Mouse (Mus musculus) intestine, embryonic 16.5 days (tissue): ENCODE results near the gene Pgpep1l. TPM values are rescaled to one million over a fixed set of nuclear protein-coding genes. Genes with fewer than 3 reads are reported as not detected.
"Not testable (repeated sequence)": the region's sequence is repeated elsewhere in the genome, so short reads cannot be mapped to it uniquely, and the experiment has no call there.

Source experiments
- ATAC-seq: fragments of 200-750 bp; cut with Nextera tagmentation; 2 replicates; pipeline ENCODE4 v1.8.0; 2017; ENCODE audit warnings: moderate TSS enrichment, moderate library complexity
- H3K27ac ChIP-seq: fragments of 300-500 bp; sonication (generic); 2 replicates; pipeline ENCODE4 v1.5.1; 2014; ENCODE audit warnings: mild to moderate bottlenecking, low read length
- H3K27me3 ChIP-seq: fragments of 300-500 bp; sonication (generic); replicated peaks from 2 replicates; pipeline ENCODE4 v1.6.1; 2014; ENCODE audit warnings: low read length, control low read depth, mixed read lengths; ENCODE audit not compliant: control insufficient read depth, insufficient read depth
- H3K36me3 ChIP-seq: fragments of 300-500 bp; sonication (generic); 2 replicates; pipeline ENCODE4 v1.6.1; 2014; ENCODE audit warnings: low read length, control low read depth; ENCODE audit not compliant: control insufficient read depth, insufficient read depth
- H3K4me1 ChIP-seq: fragments of 300-500 bp; sonication (generic); 2 replicates; pipeline ENCODE4 v1.6.1; 2014; ENCODE audit warnings: low read length, control low read depth, mixed read lengths; ENCODE audit not compliant: control insufficient read depth, insufficient read depth
- H3K4me2 ChIP-seq: fragments of 300-500 bp; sonication (generic); 2 replicates; pipeline ENCODE4 v1.6.1; 2014; ENCODE audit warnings: low read depth, low read length, control low read depth
- H3K4me3 ChIP-seq: fragments of 300-500 bp; sonication (generic); 2 replicates; pipeline ENCODE4 v1.5.1; 2014; ENCODE audit warnings: mild to moderate bottlenecking, low read length
- H3K9ac ChIP-seq: fragments of 300-500 bp; sonication (generic); 2 replicates; pipeline ENCODE4 v1.6.1; 2014; ENCODE audit warnings: low read depth, low read length
- H3K9me3 ChIP-seq: fragments of 300-500 bp; sonication (generic); 2 replicates; pipeline ENCODE4 v1.6.1; 2016; ENCODE audit warnings: low read length, control low read depth; ENCODE audit not compliant: control insufficient read depth
- WGBS: fragments of 180-500 bp; shearing (Covaris S2); extraction: QIAGEN DNeasy Blood & Tissue Kit; methylation state at CpG from one replicate; pipeline ENCODE4 v1.1.7; 2014; 5-methylcytosine and 5-hydroxymethylcytosine counted together
- polyA plus RNA-seq: library from polyadenylated mRNA; unstranded; fragments of >200 nt; fragmentation: Nextera tagmentation; extraction: Ambion mirVana; gene quantifications from 2 replicates; pipeline ENCODE4 v1.2.1, GENCODE M21; 2015

Pgpep1l gene
- polyA plus RNA-seq, 1 experiment from 2014 or later: not detected

GRCm38 (mm10) chr7:68298381-68299076 is 34.5 kb upstream of the Pgpep1l start:
- Histone ChIP-seq H3K4me1 (0 out of 2 replicates have a peak, but pooled peaks cover 2% of the 10 kb centered on the region), H3K36me3 (no peaks in the 10 kb centered on the region), H3K4me2 (no peak overlapping the region), H3K27ac (no peak overlapping the region), H3K9ac (no peak overlapping the region), H3K4me3 (no peak overlapping the region), H3K27me3 (no peaks in the 10 kb centered on the region), H3K9me3 (no peaks in the 10 kb centered on the region)
- WGBS: 82% methylated on average over 13 of the region's 13 CpGs
- ATAC-seq: no peak

GRCm38 (mm10) chr7:68296487-68296886 is 32.5 kb upstream of the Pgpep1l start:
- H3K9ac ChIP-seq: no peak overlapping the region
- no peak overlapping the region for H3K4me3 ChIP-seq
- no peak overlapping the region for H3K4me2 ChIP-seq
- no peak overlapping the region for H3K27ac ChIP-seq
- H3K36me3 ChIP-seq: no peaks in the 10 kb centered on the region
- H3K4me1 ChIP-seq: no peaks in the 10 kb centered on the region
- no peak for ATAC-seq
- 87% methylated on average over 5 of the region's 5 CpGs for WGBS
- H3K9me3 ChIP-seq: no peaks in the 10 kb centered on the region
- H3K27me3 ChIP-seq: no peaks in the 10 kb centered on the region

DNA sequence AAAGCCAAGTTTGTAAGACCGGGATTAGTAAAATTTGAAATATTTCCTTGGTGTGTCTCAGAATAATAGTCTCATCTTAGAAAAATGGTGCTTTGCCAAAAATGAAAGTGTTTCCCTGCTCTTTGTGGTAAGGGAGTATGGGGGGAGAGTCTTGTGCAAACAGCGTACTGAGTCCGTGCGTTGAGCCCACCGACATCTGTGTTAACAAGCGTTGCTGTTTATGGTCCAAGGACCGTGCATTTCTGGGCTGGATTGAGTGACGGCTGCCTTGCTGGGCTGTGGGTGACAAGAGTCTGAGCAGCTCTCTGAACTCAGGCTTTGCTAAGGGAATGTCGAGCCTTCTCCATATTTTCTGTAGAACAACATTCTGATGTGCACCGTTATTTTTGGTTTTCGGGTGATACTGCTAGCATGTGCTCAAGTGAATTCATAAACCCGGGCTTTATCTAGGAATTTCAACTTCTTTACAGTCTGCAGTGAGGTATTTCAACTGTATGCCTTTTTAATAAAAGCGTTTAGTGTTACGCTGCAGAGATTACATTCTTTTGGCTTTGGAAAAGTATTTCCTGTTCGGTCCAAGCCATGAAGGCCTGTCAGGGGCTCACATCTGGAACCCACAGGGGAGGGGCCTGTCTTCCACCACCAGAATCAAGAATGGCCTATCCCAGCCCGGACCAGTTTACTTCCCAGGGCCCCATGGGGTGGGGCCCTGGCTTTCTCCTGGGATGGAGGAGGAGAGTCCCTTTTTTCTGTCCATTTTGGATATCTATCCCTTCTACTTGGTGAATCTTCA is 30.2 kb upstream of the Pgpep1l start:
- no peak overlapping the region for H3K4me3 ChIP-seq
- no peaks in the 10 kb centered on the region for H3K4me1 ChIP-seq
- H3K9ac ChIP-seq: no peak overlapping the region
- ATAC-seq: peak; percentile 58; the same call in 1 of the 2 replicates
- H3K27ac ChIP-seq: peak overlapping the region; percentile 52; the same call in 1 of the 2 replicates
- H3K4me2 ChIP-seq: 0 out of 2 replicates have a peak overlapping the region, but pooled peaks have one; percentile 8
- H3K36me3 ChIP-seq: no peaks in the 10 kb centered on the region
- no peaks in the 10 kb centered on the region for H3K9me3 ChIP-seq
- H3K27me3 ChIP-seq: no peaks in the 10 kb centered on the region
- 55% methylated on average over 16 of the region's 16 CpGs for WGBS

- ATAC-seq: no peak
- WGBS: 52% methylated on average over 1 of the region's 1 CpGs
- H3K4me3 ChIP-seq: no peak overlapping the region
- no peaks in the 10 kb centered on the region for H3K27me3 ChIP-seq
- H3K4me1 ChIP-seq: no peaks in the 10 kb centered on the region
- H3K4me2 ChIP-seq: no peak overlapping the region
- no peak overlapping the region for H3K9ac ChIP-seq
- no peak overlapping the region for H3K27ac ChIP-seq
- no peaks in the 10 kb centered on the region for H3K36me3 ChIP-seq
- H3K9me3 ChIP-seq: no peaks in the 10 kb centered on the region
These were observed 27.6 kb upstream of the Pgpep1l start for GRCm38 (mm10) chr7:68291603-68292002.

GRCm38 (mm10) chr7:68289081-68289480 is 25.0 kb upstream of the Pgpep1l start:
- Histone ChIP-seq H3K36me3 (no peaks in the 10 kb centered on the region), H3K27ac (no peak overlapping the region), H3K9ac (no peak overlapping the region), H3K4me3 (no peak overlapping the region), H3K27me3 (no peaks in the 10 kb centered on the region), H3K4me1 (no peaks in the 10 kb centered on the region), H3K4me2 (no peak overlapping the region), H3K9me3 (no peaks in the 10 kb centered on the region)
- ATAC-seq: no peak
- WGBS: 94% methylated on average over 8 of the region's 8 CpGs

DNA sequence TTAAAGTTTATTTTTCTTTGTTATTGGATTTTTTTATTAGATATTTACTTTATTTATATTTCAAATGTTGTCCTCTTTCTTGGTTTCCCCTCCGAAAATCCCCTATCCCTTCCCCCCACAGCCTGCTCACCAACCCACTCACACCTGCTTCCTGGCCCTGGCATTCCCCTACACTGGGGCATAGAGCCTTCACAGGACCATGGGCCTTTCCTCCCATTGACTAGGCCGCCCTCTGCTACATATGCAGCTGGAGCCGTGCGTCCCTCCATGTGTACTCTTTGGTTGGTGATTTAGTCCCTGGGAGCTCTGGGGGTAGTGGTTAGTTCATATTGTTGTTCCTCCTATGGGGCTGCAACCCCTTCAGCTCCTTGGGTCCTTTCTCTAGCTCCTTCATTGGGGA is 24.0 kb upstream of the Pgpep1l start:
- WGBS: 90% methylated on average over 4 of the region's 4 CpGs
- H3K9ac ChIP-seq, H3K4me1 ChIP-seq, H3K9me3 ChIP-seq, H3K27ac ChIP-seq, H3K4me3 ChIP-seq, ATAC-seq, H3K27me3 ChIP-seq, H3K36me3 ChIP-seq, H3K4me2 ChIP-seq: not testable (repeated sequence)

DNA sequence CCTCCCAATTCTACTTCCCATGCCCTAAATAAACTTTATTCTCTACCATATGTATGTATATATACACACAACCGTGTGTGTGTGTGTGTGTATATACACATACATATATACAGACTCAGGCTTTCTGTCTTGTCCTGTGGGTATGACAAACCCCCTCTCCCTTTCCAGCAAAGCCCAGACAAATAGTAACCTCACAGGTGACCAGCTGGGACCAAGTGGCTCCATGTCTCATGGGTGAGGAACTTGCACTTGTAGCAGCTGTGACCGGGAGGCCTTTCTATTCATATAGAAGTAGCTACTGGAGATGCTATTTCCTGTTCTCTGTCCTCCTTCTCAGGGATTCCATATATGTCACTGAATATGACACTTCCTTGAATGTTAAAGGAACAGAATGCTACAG is 23.5 kb upstream of the Pgpep1l start:
- ATAC-seq: no peak

GRCm38 (mm10) chr7:68286526-68287481 is 22.8 kb upstream of the Pgpep1l start:
- H3K4me2 ChIP-seq: no peak overlapping the region
- no peaks in the 10 kb centered on the region for H3K9me3 ChIP-seq
- ATAC-seq: no peak
- H3K4me3 ChIP-seq: no peak overlapping the region
- no peaks in the 10 kb centered on the region for H3K4me1 ChIP-seq
- H3K27me3 ChIP-seq: no peaks in the 10 kb centered on the region
- no peaks in the 10 kb centered on the region for H3K36me3 ChIP-seq
- no peak overlapping the region for H3K9ac ChIP-seq
- 87% methylated on average over 24 of the region's 24 CpGs for WGBS
- H3K27ac ChIP-seq: no peak overlapping the region

More for the DNA sequence above, 23.5 kb upstream of the Pgpep1l start:
- Histone ChIP-seq H3K9me3 (no peaks in the 10 kb centered on the region), H3K4me2 (no peak overlapping the region), H3K27me3 (no peaks in the 10 kb centered on the region), H3K36me3 (no peaks in the 10 kb centered on the region), H3K4me1 (no peaks in the 10 kb centered on the region), H3K27ac (no peak overlapping the region), H3K9ac (no peak overlapping the region), H3K4me3 (no peak overlapping the region)
- 72% methylated on average over 2 of the region's 2 CpGs for WGBS

- Histone ChIP-seq H3K4me1 (no peaks in the 10 kb centered on the region), H3K9me3 (no peaks in the 10 kb centered on the region), H3K27ac (no peak overlapping the region), H3K27me3 (no peaks in the 10 kb centered on the region), H3K9ac (no peak overlapping the region), H3K36me3 (no peaks in the 10 kb centered on the region), H3K4me3 (no peak overlapping the region), H3K4me2 (no peak overlapping the region)
- 53% methylated on average over 8 of the region's 8 CpGs for WGBS
- ATAC-seq: no peak
These were observed 21.8 kb upstream of the Pgpep1l start for GRCm38 (mm10) chr7:68285851-68286298.
